Mouse (Mus musculus): ENCODE data around the gene Serpinb1a.

Serpinb1a gene

DNA sequence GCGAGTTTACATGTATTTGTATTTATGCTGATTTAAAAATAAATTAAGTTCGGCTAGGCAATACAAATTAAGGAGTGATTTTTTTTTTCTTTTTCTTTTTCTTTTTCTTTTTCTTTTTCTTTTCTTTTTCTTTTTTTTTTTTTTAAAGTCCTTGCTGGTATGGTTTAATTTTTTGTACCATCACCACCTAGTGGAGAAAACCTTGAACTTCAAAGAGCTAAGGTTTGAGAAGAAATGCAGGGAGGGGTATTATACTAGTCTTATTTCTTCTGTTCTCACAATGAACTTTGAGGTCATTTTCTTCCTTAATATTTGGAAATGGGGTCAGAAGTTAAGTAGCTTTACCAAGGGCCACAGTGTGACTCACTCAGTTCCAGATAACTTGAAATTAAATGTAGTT, 51.9 kb downstream of the Serpinb1a start:
- no peak for DNase-seq (ENCODE audit: low spot score)

DNA sequence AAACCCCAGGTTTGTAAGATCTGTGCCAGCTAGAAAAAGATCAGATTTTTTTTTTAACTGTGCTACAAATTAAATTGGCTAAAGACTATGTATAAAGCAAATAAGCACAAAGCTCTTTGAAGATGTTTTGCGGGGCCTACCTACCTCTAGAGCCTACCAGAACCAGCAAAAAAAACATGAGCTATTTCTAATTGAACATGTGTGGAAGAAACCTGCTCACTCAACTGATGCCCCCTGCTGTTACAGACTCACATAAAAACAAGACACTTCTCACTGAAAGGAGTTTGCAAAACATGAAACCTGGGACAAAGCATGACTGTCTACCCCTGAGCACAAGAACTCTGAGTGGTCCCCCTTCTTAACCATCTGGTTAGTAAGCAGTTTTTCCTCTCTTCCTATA, 53.9 kb downstream of the Serpinb1a start:
- DNase-seq (ENCODE audit: low spot score), result no peak

DNA sequence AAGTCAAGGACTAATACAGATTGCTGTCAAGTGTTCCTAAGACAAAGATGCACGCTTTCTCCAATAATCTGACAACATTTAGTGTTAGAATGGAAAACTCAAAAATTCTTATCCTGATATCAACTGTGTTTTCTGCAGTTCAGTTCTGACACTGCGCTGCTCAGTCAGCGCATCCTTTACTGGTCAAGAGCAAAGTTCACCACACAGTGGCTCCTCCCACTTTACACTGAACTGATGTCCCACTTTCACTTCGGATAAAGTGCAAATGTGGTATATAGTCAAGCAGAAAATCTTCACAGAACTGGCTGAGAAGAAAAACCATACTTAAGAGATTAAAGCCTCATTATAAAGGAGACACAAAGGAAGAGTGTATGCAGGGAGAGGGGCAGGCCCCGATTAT, 55.8 kb downstream of the Serpinb1a start:
- no peak for DNase-seq (ENCODE audit: low spot score)

DNA sequence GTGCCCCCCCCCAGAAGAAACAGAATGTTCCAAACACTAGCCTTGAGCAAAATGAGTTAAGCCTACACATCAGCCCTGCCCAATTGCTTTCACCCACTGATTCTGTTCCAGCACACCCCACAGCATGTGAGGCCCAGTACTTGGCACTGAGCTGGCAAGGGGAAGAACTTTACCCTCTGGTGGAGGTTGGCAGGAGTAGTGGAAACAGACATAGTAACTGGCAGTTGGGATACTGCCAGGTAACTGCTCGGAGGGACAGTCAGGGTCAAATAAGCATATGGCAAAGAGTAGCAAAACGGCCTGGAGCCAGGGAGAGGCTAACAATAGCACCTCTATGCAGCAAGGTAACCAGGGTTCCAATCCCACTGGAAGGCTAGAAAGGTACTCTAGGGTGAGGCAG, 56.4 kb downstream of the Serpinb1a start:
- DNase-seq (ENCODE audit: low spot score), result no peak

Data from yolk sac, embryonic 10.5 days (tissue).